Mouse (Mus musculus) midbrain, embryonic 16.5 days (tissue): ENCODE data around the gene Fkbp10. TPM values are rescaled to one million over a fixed set of nuclear protein-coding genes. Genes with fewer than 3 reads are reported as not detected.
A peak's percentile ranks its signal among the peaks of the same experiment; 100 is the strongest.

Experiments used
- ATAC-seq: fragments of 200-750 bp; cut with Nextera tagmentation; 2 replicates; pipeline ENCODE4 v1.8.0; 2017; ENCODE audit warnings: moderate TSS enrichment
- H3K27ac ChIP-seq: fragments of 300-500 bp; sonication (generic); 2 replicates; pipeline ENCODE4 v1.5.1; 2014; ENCODE audit warnings: mild to moderate bottlenecking, low read length, mixed read lengths
- H3K27me3 ChIP-seq: fragments of 300-500 bp; sonication (generic); 2 replicates; pipeline ENCODE4 v1.6.1; 2014; ENCODE audit warnings: low read depth, low read length, mixed read lengths; ENCODE audit not compliant: control insufficient read depth, insufficient read depth
- H3K36me3 ChIP-seq: fragments of 300-500 bp; sonication (generic); 2 replicates; pipeline ENCODE4 v1.6.1; 2014; ENCODE audit warnings: mild to moderate bottlenecking, low read length, moderate library complexity, mixed read lengths; ENCODE audit not compliant: control insufficient read depth, insufficient read depth
- H3K4me1 ChIP-seq: fragments of 300-500 bp; sonication (generic); 2 replicates; pipeline ENCODE4 v1.6.1; 2014; ENCODE audit warnings: mild to moderate bottlenecking, low read length, mixed read lengths; ENCODE audit not compliant: control insufficient read depth, insufficient read depth
- H3K4me2 ChIP-seq: fragments of 300-500 bp; sonication (generic); 2 replicates; pipeline ENCODE4 v1.6.1; 2014; ENCODE audit warnings: mild to moderate bottlenecking, low read length, mixed read lengths
- H3K4me3 ChIP-seq: fragments of 300-500 bp; sonication (generic); 2 replicates; pipeline ENCODE4 v1.5.1; 2014; ENCODE audit warnings: low read depth, mild to moderate bottlenecking, low read length, moderate library complexity, mixed read lengths
- H3K9ac ChIP-seq: fragments of 300-500 bp; sonication (generic); 2 replicates; pipeline ENCODE4 v1.6.1; 2014; ENCODE audit warnings: low read depth, low read length, mixed read lengths
- H3K9me3 ChIP-seq: fragments of 300-500 bp; sonication (generic); replicated peaks from 2 replicates; pipeline ENCODE4 v1.6.1; 2014; ENCODE audit warnings: mild to moderate bottlenecking, low read length, mixed read lengths; ENCODE audit not compliant: control insufficient read depth, poor library complexity, severe bottlenecking
- WGBS: fragments of 180-500 bp; shearing (Covaris S2); extraction: QIAGEN DNeasy Blood & Tissue Kit; methylation state at CpG from one replicate; pipeline ENCODE4 v1.1.7; 2014; 5-methylcytosine and 5-hydroxymethylcytosine counted together
- polyA plus RNA-seq: library from polyadenylated mRNA; unstranded; fragments of >200 nt; fragmentation: Nextera tagmentation; extraction: Ambion mirVana; gene quantifications from 2 replicates; pipeline ENCODE4 v1.2.1, GENCODE M21; 2015

The Fkbp10 gene
- polyA plus RNA-seq, 1 experiment from 2014 or later, result 19.6 TPM

GRCm38 (mm10) chr11:100414021-100414913 lies 1.2 kb upstream of the Fkbp10 start, which contains the start of gene P3h4:
Gene P3h4 (minus strand): TSS chr11:100414836.
- no peaks in the 10 kb centered on the region for H3K9me3 ChIP-seq
- peak within 1 kb of the TSS; percentile 75 for H3K27ac ChIP-seq
- whole genome bisulfite sequencing, result 1% methylated on average over 87 of the region's 93 CpGs
- peaks cover 18% of the 10 kb centered on the region for H3K4me1 ChIP-seq
- peak within 1 kb of the TSS; percentile 65 for H3K4me2 ChIP-seq
- peak; percentile 94 for ATAC-seq
- H3K27me3 ChIP-seq, result peaks cover 8% of the 10 kb centered on the region
- H3K36me3 ChIP-seq, result peaks cover 3% of the 10 kb centered on the region; the same call in 1 of the 2 replicates
- H3K4me3 ChIP-seq, result peak within 1 kb of the TSS; percentile 72
- peak within 1 kb of the TSS; percentile 80 for H3K9ac ChIP-seq

GRCm38 (mm10) chr11:100421537-100421936 lies 6.0 kb downstream of the Fkbp10 start:
- WGBS, result 52% methylated on average over 8 of the region's 8 CpGs
- Histone ChIP-seq H3K27me3 (no peaks in the 10 kb centered on the region), H3K36me3 (no peaks in the 10 kb centered on the region)

GRCm38 (mm10) chr11:100423836-100424235 lies 8.3 kb downstream of the Fkbp10 start:
- Histone ChIP-seq H3K9me3 (no peaks in the 10 kb centered on the region), H3K36me3 (no peaks in the 10 kb centered on the region), H3K4me2 (no peak overlapping the region), H3K4me3 (no peak overlapping the region), H3K9ac (no peak overlapping the region), H3K4me1 (no peaks in the 10 kb centered on the region), H3K27me3 (no peaks in the 10 kb centered on the region), H3K27ac (no peak overlapping the region)
- 92% methylated on average over 7 of the region's 7 CpGs for WGBS
- ATAC-seq, result no peak

More at GRCm38 (mm10) chr11:100421537-100421936, 6.0 kb downstream of the Fkbp10 start:
- Histone ChIP-seq H3K27ac (no peak overlapping the region), H3K4me2 (no peak overlapping the region), H3K4me3 (no peak overlapping the region), H3K9me3 (no peaks in the 10 kb centered on the region), H3K4me1 (no peaks in the 10 kb centered on the region), H3K9ac (no peak overlapping the region)
- no peak for ATAC-seq

GRCm38 (mm10) chr11:100425851-100426250 lies 10.4 kb downstream of the Fkbp10 start:
- no peak for ATAC-seq
- WGBS, result 41% methylated on average over 7 of the region's 7 CpGs
- H3K36me3 ChIP-seq, result peaks cover 2% of the 10 kb centered on the region; the same call in 1 of the 2 replicates
- H3K9me3 ChIP-seq, result no peaks in the 10 kb centered on the region
- H3K4me3 ChIP-seq, result no peak overlapping the region
- no peaks in the 10 kb centered on the region for H3K4me1 ChIP-seq
- no peak overlapping the region for H3K4me2 ChIP-seq
- H3K27ac ChIP-seq, result no peak overlapping the region
- H3K27me3 ChIP-seq, result no peaks in the 10 kb centered on the region
- no peak overlapping the region for H3K9ac ChIP-seq

GRCm38 (mm10) chr11:100426820-100427219 lies 11.3 kb downstream of the Fkbp10 start:
- Histone ChIP-seq H3K27me3 (no peaks in the 10 kb centered on the region), H3K9me3 (no peaks in the 10 kb centered on the region), H3K4me2 (no peak overlapping the region), H3K4me1 (no peaks in the 10 kb centered on the region), H3K4me3 (no peak overlapping the region), H3K9ac (no peak overlapping the region), H3K36me3 (peaks cover 4% of the 10 kb centered on the region; the same call in 1 of the 2 replicates), H3K27ac (no peak overlapping the region)
- 89% methylated on average over 3 of the region's 3 CpGs for WGBS
- no peak for ATAC-seq

- no peak overlapping the region; the same call in 1 of the 2 replicates for H3K27ac ChIP-seq
- WGBS, result 58% methylated on average over 9 of the region's 9 CpGs
- ATAC-seq, result no peak
Observed at GRCm38 (mm10) chr11:100428612-100429199, 13.2 kb downstream of the Fkbp10 start.

GRCm38 (mm10) chr11:100430052-100430451 lies 14.6 kb downstream of the Fkbp10 start:
- Histone ChIP-seq H3K4me1 (no peaks in the 10 kb centered on the region), H3K9me3 (no peaks in the 10 kb centered on the region), H3K4me2 (no peak overlapping the region), H3K27me3 (no peaks in the 10 kb centered on the region), H3K4me3 (no peak overlapping the region), H3K27ac (no peak overlapping the region), H3K36me3 (peaks cover 7% of the 10 kb centered on the region; the same call in 1 of the 2 replicates), H3K9ac (no peak overlapping the region)
- 90% methylated on average over 7 of the region's 7 CpGs for WGBS
- ATAC-seq, result no peak

More at GRCm38 (mm10) chr11:100428612-100429199, 13.2 kb downstream of the Fkbp10 start:
- Histone ChIP-seq H3K4me3 (no peak overlapping the region), H3K27me3 (no peaks in the 10 kb centered on the region), H3K36me3 (peaks cover 7% of the 10 kb centered on the region; the same call in 1 of the 2 replicates), H3K9me3 (no peaks in the 10 kb centered on the region), H3K9ac (no peak overlapping the region), H3K4me2 (no peak overlapping the region), H3K4me1 (no peaks in the 10 kb centered on the region)

- no peak for ATAC-seq
- 98% methylated on average over 5 of the region's 5 CpGs for WGBS
- H3K27me3 ChIP-seq, result no peaks in the 10 kb centered on the region
- no peak overlapping the region for H3K27ac ChIP-seq
- no peak overlapping the region for H3K9ac ChIP-seq
- H3K4me2 ChIP-seq, result no peak overlapping the region
- no peak overlapping the region for H3K4me3 ChIP-seq
- H3K9me3 ChIP-seq, result no peaks in the 10 kb centered on the region
- H3K36me3 ChIP-seq, result peaks cover 13% of the 10 kb centered on the region; the same call in 1 of the 2 replicates
- no peaks in the 10 kb centered on the region for H3K4me1 ChIP-seq
Observed at GRCm38 (mm10) chr11:100432002-100432401, 16.5 kb downstream of the Fkbp10 start.
